Mouse (Mus musculus) kidney, adult 2 months (tissue): Measurements from ENCODE around the gene Map3k6.

Experiments
- CTCF ChIP-seq: fragments of 200-500 bp; conservative IDR thresholded peaks from 2 replicates; pipeline ENCODE4 v1.5.1; 2011; ENCODE audit warnings: low read depth, mild to moderate bottlenecking, control low read depth, low read length, moderate library complexity, mixed read lengths; ENCODE audit not compliant: insufficient read depth, insufficient read length
- POLR2A ChIP-seq: fragments of 200-500 bp; IDR thresholded peaks from one replicate; pipeline ENCODE4 v1.6.1; 2011; ENCODE audit warnings: low read depth, low read length, control low read depth

- no peak for TF ChIP-seq POLR2A
- TF ChIP-seq CTCF, result no peak
Observed at GRCm38 (mm10) chr4:133213661-133214060, 27.0 kb upstream of the Map3k6 start.
